Mouse (Mus musculus) CD4-positive helper T cell, adult 2 months (primary cell): ENCODE data around the gene Pnpo.

Experiments
- DNase-seq: peaks from one replicate; pipeline ENCODE4 v3.0.0-alpha.2; 2012; ENCODE audit warnings: low read depth, missing footprints, low spot score

Pnpo gene

DNA sequence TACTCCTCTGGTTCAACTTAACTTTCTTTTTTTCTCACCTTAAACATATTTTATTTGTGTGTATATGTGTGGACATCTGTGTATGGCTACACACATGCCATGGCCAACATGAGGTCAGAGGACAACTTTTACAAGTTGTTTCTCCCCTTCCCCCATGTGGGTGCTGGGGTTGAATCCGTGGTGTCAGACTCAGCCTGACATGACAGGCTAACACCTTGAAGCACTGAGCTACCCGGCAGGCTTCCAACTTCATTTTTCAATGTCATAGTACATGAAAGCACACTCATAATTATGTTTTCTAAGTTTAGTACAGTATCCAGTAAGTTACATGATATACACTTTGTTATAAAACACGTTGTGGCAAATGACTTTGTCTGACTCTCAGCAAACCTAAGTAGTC is 26.6 kb upstream of the Pnpo start:
- DNase-seq: no peak

DNA sequence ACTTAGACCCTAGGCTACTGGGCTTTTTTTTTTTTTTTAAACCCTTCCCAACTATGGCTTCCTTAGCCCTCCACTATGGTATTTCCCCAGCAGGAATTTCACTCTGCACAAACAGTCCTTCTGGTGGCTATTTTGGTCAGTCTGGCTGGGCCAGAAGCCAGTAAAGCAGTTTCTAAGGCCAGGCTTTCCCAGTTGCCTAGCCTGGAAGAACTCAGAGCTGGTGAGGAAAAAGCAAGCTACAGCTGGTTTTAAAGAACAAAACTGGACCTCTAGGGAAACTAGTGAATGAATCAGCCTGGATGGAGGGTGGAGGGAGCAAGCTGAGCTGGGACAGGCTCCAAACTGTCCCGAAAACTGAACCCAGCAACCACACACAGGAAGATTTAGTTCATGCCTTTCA is 26.0 kb upstream of the Pnpo start:
- no peak for DNase-seq

DNA sequence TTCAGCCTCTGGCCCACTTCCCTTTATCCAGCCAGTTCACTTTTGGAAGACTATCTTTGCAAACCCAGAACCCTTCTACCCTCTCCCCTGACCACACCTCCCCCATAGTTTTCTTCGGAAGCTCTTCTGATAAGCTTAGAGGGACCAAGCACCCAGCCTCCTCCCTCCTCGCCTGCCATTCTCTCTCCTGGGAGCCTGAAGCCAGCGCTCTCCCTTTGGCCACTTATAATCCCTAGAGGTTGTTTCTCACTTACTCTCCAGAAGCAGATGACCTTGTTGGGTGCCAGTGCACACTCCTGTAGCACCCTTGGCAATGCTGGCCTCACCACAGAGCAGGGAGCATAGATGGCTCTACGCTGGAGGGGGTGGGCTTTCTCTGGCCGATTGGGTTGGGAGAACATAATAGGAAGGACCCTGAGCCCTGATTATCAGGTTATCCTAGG is 25.5 kb upstream of the Pnpo start:
- no peak for DNase-seq

DNA sequence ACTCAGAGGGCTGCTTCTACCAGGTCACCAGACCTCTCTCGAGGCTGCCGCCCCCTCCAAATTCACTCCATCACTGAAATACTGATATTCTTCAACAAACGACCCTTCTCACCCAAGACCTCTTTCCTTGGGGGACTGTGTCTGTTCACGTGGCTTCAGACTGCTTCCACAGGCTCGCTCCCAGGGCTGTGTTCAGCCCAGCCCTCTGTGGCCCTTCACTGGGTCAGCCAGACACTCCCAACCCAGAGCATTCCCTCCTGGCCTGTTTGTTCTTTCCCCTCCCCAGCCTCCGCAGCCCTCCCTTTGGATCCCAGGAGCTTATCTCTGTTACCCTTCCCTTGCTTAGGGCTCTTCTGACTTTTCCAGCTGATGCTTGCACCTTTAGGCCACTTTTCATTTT is 24.7 kb upstream of the Pnpo start:
- DNase-seq: no peak

GRCm38 (mm10) chr11:96967544-96968269 is 23.9 kb upstream of the Pnpo start:
- DNase-seq: peak; percentile 61

- peak; percentile 81 for DNase-seq
Observed at GRCm38 (mm10) chr11:96966914-96967543, 23.2 kb upstream of the Pnpo start.

- DNase-seq: no peak
Observed at GRCm38 (mm10) chr11:96966172-96966571, 22.4 kb upstream of the Pnpo start.

DNA sequence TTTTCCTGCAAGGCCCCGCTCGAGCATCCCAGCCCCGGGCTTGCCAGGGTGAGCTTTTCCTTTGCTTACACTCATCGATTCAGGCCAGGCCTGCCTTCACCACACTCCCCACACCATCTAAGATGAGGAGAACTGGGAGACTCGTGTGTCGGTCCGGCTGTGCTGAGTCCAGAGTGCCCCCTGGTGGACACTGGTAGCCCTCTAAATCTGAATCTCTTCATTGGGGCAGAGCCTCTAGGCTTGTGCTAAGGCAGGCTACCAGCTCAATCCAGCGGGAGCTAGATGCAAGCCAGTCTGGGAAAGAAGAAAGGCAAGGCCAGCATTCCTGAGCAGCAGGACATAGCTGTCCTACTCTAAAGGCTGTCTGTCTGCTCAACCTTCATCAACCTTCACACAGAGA is 19.8 kb upstream of the Pnpo start:
- DNase-seq: peak; percentile 74

GRCm38 (mm10) chr11:96957061-96957805 is 13.4 kb upstream of the Pnpo start:
- no peak for DNase-seq

GRCm38 (mm10) chr11:96956009-96956724 is 12.4 kb upstream of the Pnpo start:
- no peak for DNase-seq

DNA sequence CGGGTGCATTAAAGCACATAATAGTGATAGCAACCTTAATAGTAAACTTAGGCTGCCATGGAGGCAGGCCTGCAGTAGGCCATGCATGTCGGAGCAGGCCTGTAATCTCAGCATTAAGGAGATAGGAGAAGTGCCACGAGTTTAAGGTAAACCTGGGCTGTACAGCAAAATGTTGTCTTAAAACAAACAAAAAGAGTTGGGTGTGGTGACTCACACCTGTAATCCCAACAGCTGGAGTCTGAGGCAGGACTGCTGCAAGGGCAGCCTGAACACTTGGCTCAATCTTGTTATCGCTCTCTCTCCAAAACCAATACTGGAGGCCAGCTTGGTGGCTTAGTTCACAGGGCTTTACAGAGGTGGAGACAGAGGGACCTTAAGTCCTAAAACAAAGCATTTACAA is 11.3 kb upstream of the Pnpo start:
- DNase-seq: no peak

DNA sequence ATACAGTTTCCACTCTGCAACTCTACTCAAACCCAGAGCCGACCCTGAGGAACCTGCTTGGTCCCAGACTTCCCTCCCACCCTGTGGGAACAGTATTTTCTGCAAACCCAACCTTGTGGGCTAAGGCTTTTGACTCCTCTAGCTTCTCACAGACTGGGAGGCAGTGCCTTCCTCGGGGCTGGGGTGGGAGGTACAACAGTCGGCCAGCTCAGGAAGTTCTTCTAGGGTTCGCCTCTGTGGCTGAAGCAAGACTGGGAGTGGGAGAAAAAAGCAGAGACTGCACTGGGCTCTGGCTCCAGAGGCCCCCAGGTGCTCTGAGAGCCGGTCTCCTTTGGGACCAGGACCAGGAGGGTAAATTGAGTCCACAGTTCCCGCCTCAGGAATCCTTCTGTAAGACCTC is 9.1 kb upstream of the Pnpo start:
- no peak for DNase-seq

DNA sequence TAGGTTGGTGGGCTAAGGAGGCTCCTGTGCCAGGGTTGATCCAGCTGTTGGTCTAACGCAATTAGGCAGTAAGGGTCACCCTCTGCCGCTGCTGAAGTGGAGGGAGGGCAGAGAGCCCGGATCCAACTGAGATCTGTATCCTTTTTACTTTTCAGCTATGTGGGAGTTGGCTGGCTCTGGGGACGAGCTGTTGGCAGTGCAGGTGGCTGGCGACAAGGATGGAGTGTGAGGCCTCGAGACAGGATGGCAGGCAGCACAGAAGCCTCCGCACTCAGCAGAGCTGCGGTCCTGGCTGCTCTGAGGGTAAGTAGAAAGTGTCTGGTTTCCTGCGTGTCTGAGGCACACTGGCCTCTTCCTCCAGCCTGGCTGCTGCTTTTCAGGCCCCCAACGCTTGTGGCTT is 8.6 kb upstream of the Pnpo start:
- no peak for DNase-seq

DNA sequence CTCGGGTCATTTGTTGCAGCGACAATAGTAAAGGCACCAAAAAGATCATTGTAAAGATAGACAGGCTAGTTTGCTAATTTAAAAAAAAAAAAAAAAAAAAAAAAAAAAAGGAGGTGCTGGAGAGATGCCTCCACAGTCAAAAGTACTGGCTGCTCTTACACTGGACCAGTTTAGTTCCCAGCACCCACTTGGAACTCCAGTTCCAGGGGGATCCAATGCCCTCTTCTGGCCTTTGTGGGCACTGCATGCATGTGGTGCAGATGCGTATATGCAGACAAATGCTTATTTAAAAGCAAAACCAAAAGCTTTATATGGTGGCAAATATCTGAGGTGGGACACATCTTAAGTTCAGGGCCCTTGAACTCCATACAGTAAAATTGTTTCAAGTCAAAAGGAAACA is 7.0 kb upstream of the Pnpo start:
- DNase-seq: peak; percentile 47

DNA sequence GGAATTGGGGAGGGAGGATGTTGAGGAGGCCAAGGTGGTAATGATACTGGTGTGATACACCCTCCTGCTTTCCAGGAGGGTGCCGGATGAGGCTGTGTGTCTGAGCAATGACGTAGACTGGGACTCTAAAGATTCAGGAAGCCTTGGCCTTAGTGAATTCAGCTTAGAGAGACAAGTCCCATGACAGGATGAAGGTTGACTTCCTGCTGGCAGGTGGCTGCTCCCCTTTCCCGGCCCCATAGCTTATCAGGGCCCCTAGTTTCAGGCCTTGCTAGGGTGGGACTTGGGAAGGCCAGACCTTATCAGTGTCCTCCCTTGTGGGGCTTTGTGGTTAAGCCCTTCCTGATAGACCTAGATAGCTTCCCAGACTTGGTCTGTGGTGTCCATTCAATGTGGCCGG is 4.1 kb upstream of the Pnpo start:
- DNase-seq: no peak

DNA sequence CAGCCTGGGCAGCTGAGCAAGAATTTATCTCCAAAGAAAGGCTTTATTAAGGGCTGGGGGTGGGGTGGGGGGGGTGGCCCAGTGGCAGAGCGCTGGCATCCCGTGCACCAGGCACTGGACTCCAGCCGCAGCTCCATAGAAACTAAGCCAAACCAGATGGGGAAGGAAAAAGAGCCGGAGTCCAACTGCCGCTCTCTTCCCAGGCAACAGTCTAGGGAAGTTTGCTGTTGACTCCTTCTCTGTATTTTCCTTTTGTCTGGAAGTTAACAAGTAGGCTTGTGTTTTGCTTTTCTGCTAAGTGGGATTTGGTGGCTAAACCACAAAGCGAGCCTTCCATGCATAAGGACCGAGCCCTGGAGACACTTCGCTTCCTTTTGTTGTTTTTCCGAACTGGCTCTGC is 2.7 kb upstream of the Pnpo start:
- DNase-seq: no peak

DNA sequence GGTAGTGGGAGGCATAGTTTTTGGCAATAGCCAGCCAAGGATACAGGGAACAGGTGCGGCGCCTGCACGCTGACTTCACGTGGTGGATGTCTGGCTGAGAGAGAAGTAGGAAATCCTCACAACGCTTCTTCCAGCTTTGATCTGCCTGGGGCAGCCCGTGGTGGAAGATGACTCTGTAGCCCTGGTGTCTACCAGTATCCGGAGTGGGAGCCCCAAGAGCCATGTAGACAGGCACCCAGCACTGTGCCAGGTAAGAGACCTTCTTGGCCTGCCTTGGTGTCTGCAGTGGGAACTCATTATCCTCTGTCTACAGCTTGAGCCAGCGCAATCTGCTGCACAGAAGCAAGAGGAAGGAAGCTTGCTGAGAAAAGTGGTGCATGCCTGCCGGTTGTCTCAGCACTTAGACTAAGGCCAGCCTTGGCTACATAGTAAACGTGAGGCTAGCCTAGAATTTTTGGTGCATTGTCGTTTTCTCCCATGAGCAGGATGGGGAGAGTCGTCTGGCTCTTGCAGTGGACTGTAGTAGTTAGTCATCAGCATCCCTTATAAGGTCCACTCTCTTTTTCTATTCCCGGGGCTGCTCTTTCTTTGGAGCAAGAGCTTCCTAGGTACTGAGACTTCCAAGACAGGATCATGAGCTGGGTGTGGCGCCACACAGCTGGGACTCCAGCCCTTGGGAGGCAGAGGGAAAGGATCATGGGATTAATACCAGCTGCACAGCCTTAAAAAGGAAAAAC is 1.2 kb upstream of the Pnpo start:
- DNase-seq: peak; percentile 62

GRCm38 (mm10) chr11:96941989-96942590 is 1.7 kb downstream of the Pnpo start:
- no peak for DNase-seq

- no peak for DNase-seq
Observed at GRCm38 (mm10) chr11:96940578-96941465, 3.0 kb downstream of the Pnpo start.

GRCm38 (mm10) chr11:96938426-96938800 is 5.4 kb downstream of the Pnpo start:
- no peak for DNase-seq
